Mouse (Mus musculus) duodenum, adult 2 months (tissue): ENCODE measurements around the gene Fbxl8. TPM values are rescaled to one million over a fixed set of nuclear protein-coding genes. Genes with fewer than 3 reads are reported as not detected.

Source experiments
- polyA plus RNA-seq: library from polyadenylated mRNA; depleted of rRNA; stranded (reverse); fragments of >200 nt; gene quantifications from 2 replicates; pipeline ENCODE4 v1.2.3, GENCODE M21; 2012; ENCODE audit warnings: low replicate concordance; rRNA removed

The Fbxl8 gene
- polyA plus RNA-seq, result 13.1 and 36.2 TPM in 2 replicates

GRCm38 (mm10) chr8:105264024-105264982 is at the start of gene Fbxl8, which contains the start of gene Tradd:
Gene Fbxl8, plus strand, starts transcription at chr8:105264648.
Gene Tradd, minus strand, starts transcription at chr8:105264609.

GRCm38 (mm10) chr8:105224413-105225271 is 39.8 kb upstream of the Fbxl8 start, which contains the start of gene D230025D16Rik:
Gene D230025D16Rik, plus strand, starts transcription at chr8:105225145.

GRCm38 (mm10) chr8:105254966-105255350 is 9.5 kb upstream of the Fbxl8 start, which contains the start of gene B3gnt9:
Gene B3gnt9, minus strand, starts transcription at chr8:105255153.

GRCm38 (mm10) chr8:105269461-105269947 is 5.1 kb downstream of the Fbxl8 start, which contains the start of gene Hsf4:
Gene Hsf4, plus strand, starts transcription at chr8:105269801.

GRCm38 (mm10) chr8:105275840-105276239 is 11.4 kb downstream of the Fbxl8 start, which contains the start of gene Nol3:
Gene Nol3, plus strand, starts transcription at chr8:105276140.

GRCm38 (mm10) chr8:105289805-105290460 is 25.5 kb downstream of the Fbxl8 start, which contains the start of gene 4931428F04Rik:
Gene 4931428F04Rik, minus strand, starts transcription at chr8:105289864.

GRCm38 (mm10) chr8:105295895-105296573 is 31.6 kb downstream of the Fbxl8 start, which contains the start of gene Exoc3l:
Gene Exoc3l, minus strand, starts transcription at chr8:105296101.

GRCm38 (mm10) chr8:105297511-105298192 is 33.2 kb downstream of the Fbxl8 start, which contains the start of gene E2f4:
Gene E2f4, plus strand, starts transcription at chr8:105297663.

GRCm38 (mm10) chr8:105305211-105306145 is 41.0 kb downstream of the Fbxl8 start, which contains the start of gene Elmo3:
Gene Elmo3, plus strand, starts transcription at chr8:105305601.

Other genes starting within 250 kb of the Fbxl8 start
- gene Ces3a, start 216.0 kb upstream of the Fbxl8 start, polyA plus RNA-seq, result 0.59 and 1.7 TPM in 2 replicates
- 0.22 TPM in 1 of 2 replicates, not detected in the other for gene Ces3b, start 180.9 kb upstream of the Fbxl8 start, polyA plus RNA-seq
- not detected in 2 replicates for gene Ces4a, start 132.8 kb upstream of the Fbxl8 start, polyA plus RNA-seq
- 2.2 and 2.7 TPM in 2 replicates for gene Cbfb, start 94.0 kb upstream of the Fbxl8 start, polyA plus RNA-seq
- gene D230025D16Rik, start 39.5 kb upstream of the Fbxl8 start, polyA plus RNA-seq, result 8.2 and 10.4 TPM in 2 replicates
- gene B3gnt9, start 9.5 kb upstream of the Fbxl8 start, polyA plus RNA-seq, result 9.6 and 16.2 TPM in 2 replicates
- 62.3 and 127 TPM in 2 replicates for gene Tradd, start within 50 bp of the Fbxl8 start, polyA plus RNA-seq
- 1.0 and 1.4 TPM in 2 replicates for gene Hsf4, start 5.2 kb downstream of the Fbxl8 start, polyA plus RNA-seq
- gene Nol3, start 11.5 kb downstream of the Fbxl8 start, polyA plus RNA-seq, result 0.64 and 0.90 TPM in 2 replicates
- 0.97 and 2.4 TPM in 2 replicates for gene 4931428F04Rik, start 25.2 kb downstream of the Fbxl8 start, polyA plus RNA-seq
- gene Exoc3l, start 31.5 kb downstream of the Fbxl8 start, polyA plus RNA-seq, result 3.0 and 3.4 TPM in 2 replicates
- gene E2f4, start 33.0 kb downstream of the Fbxl8 start, polyA plus RNA-seq, result 107 and 138 TPM in 2 replicates
- 58.7 and 87.7 TPM in 2 replicates for gene Elmo3, start 41.0 kb downstream of the Fbxl8 start, polyA plus RNA-seq
- gene Lrrc29, start 61.6 kb downstream of the Fbxl8 start, polyA plus RNA-seq, result 6.5 and 8.6 TPM in 2 replicates
- gene Tmem208, start 61.7 kb downstream of the Fbxl8 start, polyA plus RNA-seq, result 120 and 146 TPM in 2 replicates
- 18.1 and 20.1 TPM in 2 replicates for gene Fhod1, start 83.3 kb downstream of the Fbxl8 start, polyA plus RNA-seq
- gene Slc9a5, start 84.2 kb downstream of the Fbxl8 start, polyA plus RNA-seq, result 3.2 and 4.5 TPM in 2 replicates
- 0.33 and 0.41 TPM in 2 replicates for gene Plekhg4, start 108.6 kb downstream of the Fbxl8 start, polyA plus RNA-seq
- 0.06 TPM in 1 of 2 replicates, not detected in the other for gene Kctd19, start 148.9 kb downstream of the Fbxl8 start, polyA plus RNA-seq
- 0.22 TPM in 1 of 2 replicates, not detected in the other for gene Lrrc36, start 148.9 kb downstream of the Fbxl8 start, polyA plus RNA-seq
- 53.0 and 57.7 TPM in 2 replicates for gene Tppp3, start 206.9 kb downstream of the Fbxl8 start, polyA plus RNA-seq
- 17.9 and 29.4 TPM in 2 replicates for gene Zdhhc1, start 232.3 kb downstream of the Fbxl8 start, polyA plus RNA-seq